Mouse (Mus musculus) skeletal muscle tissue, adult 2 months (tissue): ENCODE measurements around the gene Ralgps1.
"Not testable (repeated sequence)": the region's sequence is repeated elsewhere in the genome, so short reads cannot be mapped to it uniquely, and the experiment has no call there.

ENCODE experiments used
- DNase-seq: peaks from one replicate; pipeline ENCODE4 v3.0.0-alpha.2; 2012; ENCODE audit warnings: low read depth, low spot score

The Ralgps1 gene

DNA sequence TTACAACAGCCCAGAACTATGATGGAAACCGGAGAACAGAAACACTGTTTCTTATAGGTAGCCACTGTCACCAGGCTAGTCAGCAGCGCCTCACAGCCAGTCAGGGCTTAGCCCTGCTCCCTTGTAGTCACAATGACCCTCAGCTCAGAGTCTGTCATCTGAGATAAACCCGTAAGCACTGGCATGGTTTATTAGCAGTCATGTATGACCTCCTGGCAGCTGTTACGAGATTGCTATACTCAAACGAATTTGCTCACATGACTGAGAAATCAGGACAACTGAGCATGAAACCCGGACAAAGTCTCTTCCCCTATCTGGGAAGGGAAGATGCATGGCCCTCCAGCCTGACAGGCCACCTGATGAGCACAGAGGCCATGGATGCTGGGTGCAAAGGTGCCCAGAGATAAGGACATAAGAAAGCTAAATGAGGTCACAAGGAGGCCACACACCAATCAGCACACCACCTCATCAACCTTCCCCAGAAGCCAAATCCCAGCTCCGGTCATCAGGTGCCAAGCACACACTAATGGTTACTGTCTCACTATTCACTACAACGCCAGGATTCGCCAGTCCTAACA, 10.1 kb downstream of the Ralgps1 start:
- no peak for DNase-seq

DNA sequence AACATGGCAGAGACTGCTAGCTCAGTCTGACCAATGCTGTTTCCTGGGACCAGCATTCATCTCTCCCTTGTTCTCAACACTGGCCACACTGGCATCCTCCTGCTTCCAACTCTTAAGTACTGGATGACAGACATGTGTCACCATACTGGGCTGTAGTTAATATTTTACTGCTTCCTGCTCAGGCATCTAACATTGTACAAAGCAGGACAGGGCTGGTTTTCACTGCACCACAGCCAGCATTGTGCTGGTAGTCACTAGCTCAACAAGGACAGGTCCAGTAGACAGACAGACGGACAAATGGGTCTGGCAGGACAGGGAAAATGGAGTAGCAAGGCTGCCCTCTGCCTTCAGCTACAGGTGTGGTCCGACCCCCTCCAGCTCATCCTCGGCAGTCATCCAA, 10.7 kb downstream of the Ralgps1 start:
- no peak for DNase-seq

DNA sequence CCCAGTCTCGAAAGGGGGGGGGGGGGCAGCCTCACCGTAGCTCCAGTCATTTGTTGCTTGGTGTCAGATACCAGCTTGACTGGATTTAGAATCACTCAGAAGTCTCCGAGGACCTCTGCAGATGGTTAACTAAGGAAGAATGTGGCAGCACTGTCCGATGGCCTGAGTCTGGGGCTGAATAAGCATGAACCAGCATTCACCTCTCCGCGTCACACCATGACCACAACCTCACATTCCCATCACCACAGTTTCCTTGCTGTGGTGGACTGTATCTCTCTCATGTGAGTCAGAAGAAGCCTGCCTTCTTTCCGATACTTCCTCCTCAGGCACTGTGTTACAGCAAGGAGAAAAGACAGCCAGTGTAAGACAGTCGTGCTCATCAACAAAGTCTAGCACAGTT, 12.1 kb downstream of the Ralgps1 start:
- no peak for DNase-seq

DNA sequence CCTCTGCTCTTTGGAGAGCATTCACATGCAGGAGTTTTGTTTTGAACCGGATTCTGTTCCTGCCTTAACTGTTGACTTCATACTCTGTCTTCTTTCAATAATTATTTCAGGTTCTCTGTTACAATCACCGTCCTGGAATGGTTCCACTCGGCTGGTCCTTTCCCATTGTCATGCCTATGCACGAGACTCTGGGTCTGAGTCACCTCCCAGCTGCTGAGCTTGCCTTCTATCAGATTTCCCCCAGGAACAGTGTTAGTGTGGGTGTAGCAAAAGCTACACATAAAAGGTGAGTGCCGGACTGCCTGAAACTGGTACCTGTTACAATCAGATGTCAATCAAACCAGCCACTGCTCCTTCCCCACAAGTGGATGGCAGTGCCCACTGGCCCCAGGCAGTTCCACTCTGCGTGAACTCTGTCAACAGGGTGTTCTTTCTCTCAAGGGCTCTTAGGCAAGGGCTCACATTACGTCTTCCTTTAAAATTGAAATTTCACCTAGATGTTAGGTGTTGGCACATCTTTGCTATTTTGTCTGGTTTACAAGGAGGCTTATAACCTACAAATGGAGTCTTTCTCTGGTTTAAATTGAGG, 13.9 kb downstream of the Ralgps1 start:
- no peak for DNase-seq

DNA sequence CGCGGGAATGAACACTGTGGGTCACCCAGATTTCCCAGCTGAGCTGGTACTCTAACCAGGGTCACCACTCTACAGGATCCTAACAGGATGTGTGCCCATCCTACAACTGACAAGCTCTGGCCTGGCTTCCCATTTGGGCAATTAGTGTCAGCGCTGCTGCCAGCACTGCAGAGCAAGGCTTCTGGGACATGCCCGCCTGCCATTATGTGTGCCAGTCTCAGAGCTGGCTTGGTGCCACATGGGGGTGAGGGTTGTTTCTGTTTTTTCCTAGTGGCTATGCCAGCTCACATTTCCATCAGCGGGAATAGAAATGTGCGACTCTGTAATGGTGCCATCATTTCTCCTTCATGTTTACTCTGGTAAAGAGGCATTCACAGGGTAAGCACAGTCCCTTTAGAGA, 15.7 kb downstream of the Ralgps1 start:
- no peak for DNase-seq

DNA sequence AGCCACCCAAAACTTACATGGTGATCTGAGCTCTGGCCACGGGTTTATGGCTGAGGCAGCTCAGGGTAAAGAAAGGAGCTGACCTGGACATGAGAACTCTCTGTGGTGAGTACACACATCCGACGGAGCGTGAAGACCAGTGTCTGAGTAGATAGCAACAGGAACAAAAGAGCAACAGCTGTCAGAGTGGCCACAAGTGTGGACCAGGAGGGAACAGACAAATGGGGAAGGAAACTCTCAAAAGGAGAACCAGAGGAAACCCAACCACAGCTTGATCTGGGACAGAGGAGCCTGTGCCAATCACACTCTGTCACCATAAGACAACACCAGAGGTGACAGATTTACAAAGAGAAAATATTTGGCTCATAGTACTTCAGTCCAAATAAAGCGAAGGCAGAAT, 17.9 kb downstream of the Ralgps1 start:
- DNase-seq, result no peak

DNA sequence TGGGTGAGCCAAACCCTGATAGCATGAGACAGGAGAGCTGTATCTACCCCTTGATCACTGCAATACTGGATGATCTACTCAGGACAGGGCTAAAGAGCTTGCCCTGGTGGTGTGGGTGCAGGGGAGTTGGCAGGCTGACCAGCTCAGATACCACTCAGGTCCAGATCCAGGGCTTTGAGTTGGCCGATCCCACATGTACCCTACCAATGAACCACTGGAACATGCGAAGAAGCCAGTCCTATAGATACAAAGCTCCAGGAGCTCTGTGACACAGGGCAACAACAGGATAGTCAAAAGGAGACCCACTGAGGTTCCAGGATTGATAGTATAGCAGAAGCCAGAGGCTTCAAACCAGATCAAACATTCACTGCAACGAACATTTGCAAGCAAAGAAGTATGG, 19.8 kb downstream of the Ralgps1 start:
- no peak for DNase-seq

DNA sequence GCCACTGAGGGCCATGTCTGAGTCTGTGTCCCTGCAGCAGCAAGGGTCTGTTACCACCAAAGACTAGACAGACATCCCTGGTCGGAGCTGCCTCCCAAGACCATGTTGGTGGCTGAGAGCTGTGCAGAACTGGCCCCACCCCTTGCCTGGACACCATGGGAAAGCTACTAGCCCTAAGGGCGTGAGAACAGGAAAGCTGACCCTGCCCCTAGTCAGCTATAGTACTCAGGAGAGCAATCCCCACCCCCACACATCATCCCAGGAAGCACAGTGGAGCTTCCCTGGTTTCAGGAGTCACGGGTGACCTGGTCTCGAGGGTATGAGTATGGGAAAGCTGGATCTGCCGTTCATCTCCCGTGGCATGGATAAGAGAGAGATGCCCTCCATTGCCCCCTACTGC, 20.4 kb downstream of the Ralgps1 start:
- DNase-seq, result no peak

DNA sequence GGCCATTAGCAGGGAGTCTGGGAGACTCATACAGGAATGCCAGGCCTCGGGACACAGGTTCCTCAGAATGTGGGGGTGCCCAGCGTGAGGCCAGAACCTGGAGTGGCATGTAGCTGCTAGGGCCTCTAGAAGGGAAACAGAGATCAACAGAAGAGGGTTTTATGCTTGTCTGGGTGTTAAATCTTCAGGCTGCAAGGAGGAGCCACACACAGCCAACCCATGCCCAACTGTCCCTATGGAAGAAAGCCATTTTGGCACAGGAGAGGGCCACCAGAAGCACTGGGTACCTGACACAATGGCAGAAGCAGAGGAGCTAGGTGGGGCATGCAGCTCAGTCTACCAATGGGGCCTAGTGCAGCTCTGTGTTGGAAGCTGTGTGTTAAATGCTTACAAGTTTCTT, 21.7 kb downstream of the Ralgps1 start:
- no peak for DNase-seq

DNA sequence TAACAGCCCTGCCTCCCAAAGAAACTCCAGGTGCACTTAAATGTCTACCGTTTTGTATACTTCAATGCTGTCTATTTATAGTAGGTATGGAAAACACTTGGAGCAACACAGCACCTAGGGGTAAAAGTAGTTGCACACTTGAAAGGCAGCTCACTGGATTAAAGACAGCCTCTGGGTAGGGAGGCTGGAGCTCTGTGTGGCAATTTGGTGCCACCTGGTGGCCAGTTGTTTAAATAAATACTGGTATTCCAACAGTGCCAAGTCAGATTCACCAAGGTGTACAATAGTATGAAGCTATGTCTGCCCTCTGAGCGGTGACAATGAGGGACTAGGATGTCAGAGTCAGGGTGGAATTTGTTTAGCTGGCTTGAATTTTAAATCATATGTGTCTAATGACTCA, 22.2 kb downstream of the Ralgps1 start:
- peak; percentile 81 for DNase-seq

DNA sequence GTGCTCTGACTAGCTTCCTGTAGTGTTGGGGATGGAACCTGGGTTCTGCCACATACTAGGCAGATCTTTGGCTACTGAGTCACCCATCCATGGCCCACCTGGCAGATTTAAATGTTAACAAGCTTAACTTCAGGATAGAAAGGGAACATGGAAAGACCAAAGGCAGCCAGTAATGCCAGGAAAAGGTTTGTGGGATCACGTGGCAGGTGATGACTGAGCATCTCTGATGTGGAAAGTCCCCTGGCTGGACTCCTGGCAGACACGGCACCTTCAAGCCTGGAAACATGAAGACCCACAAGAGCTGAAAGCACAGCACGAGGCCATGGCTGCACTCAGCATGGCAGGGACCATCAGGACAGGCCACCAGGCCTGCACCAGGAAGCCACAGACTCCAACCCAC, 23.0 kb downstream of the Ralgps1 start:
- DNase-seq, result no peak

DNA sequence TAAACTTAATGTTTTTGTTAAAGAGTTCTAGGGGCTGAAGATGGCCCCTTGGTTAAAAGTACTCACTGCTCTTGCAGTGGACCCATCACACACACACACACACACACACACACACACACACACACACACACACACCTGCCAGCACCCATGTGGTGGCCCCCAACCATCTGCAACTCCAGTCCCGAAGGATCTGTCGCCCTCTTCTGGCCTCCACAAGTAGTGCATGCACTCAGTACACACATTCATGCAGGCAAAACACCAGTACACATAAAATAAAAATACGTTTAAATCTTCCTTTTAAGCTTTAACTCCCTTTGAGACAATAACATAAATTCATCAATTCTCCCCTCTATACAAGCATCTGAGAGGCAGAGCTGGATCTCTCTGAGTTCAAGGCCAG, 23.7 kb downstream of the Ralgps1 start:
- DNase-seq, result no peak

DNA sequence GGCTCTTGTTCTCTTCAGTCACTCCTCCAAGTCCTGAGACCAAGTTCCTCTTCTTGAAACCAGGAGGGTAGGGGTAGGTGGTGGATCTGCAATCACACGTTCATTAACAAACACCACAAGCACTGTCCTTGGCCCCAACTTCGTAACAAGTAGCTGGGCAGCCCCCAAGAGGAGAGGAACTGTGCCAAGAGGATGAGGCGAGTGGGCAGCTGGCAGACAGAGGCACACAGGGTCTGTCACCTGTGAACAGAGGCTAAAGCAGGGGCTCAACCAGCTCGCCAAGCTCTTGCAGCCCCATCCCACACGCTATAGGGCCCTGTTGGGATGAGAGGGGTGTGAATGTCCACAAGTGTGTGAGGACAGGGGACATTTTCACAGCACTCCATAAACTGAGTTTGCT, 24.5 kb downstream of the Ralgps1 start:
- DNase-seq, result no peak

DNA sequence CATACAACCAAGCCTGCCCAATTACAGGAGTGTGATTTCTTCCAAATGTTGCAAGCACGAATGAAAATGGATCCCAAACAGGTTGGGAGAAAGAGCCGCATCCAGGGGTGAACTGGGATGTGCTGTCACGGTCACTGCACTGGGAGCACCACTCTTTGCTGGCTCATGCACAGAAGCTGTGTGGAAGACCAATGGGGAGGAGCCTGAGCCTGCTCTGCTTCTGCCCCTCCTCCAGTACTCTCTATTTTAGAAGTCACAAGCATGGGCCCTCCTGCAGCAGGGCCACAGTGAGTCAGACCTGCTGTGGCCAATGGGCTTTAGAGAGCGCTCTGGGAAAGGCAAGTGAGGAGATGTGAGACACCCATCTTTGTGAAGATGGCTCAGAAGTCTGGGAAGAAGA, 25.3 kb downstream of the Ralgps1 start:
- DNase-seq, result no peak

DNA sequence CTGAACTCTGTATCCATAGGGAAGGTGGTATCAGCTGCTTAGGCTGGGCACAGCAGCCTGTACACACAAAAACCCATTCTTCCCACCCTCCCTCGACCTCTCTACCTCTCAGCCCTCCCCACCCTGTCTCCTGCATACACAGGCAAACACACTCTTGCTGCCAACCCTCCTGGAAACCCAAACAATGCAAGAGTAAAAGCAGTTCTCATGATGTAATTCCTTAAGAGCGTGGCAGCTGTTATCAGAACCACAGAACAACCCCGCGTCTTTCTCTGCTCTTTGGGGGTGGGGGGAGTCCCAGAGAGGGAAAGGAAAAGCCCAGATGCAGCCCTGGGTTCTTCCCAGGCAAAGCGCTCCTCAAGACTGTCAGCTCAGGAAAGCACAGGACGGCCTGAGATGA, 25.8 kb downstream of the Ralgps1 start:
- no peak for DNase-seq

DNA sequence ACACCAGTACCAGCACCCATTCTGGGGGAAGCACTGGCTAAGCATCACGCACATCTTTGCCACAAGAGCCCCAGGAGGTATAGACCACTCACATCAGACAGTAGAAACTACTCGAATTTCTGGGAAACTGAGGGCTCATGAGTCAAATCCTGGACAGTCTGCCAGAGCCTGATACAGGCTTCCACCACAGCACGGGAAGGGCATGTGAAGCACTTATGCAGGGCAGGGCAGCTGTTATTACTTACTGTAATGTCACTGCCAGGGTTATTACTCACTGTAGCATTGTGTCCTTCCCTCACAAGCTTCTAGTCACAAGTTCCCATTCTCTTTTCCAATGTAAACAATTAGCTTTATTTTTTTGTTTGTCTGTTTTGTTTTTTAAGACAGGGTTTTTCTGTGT, 27.9 kb downstream of the Ralgps1 start:
- DNase-seq, result no peak

DNA sequence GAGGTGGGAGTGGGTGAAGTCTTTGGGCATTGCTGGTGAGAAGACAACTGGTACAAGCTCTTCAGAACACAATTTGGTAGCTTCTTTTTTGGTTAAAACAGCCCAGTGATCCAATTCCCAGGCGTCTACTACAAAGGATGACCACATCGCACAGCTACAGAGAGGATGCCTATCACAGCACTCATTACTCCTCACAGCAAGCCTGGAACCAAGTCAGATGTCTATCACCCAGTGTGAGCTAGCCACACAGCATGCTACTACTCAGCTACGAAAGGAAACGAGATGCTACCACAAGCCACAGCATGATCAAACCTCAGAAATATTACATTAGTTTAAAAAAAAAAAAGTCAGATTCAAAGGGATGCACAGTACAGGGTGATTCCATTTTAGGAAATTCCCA, 29.1 kb downstream of the Ralgps1 start:
- DNase-seq, result no peak

DNA sequence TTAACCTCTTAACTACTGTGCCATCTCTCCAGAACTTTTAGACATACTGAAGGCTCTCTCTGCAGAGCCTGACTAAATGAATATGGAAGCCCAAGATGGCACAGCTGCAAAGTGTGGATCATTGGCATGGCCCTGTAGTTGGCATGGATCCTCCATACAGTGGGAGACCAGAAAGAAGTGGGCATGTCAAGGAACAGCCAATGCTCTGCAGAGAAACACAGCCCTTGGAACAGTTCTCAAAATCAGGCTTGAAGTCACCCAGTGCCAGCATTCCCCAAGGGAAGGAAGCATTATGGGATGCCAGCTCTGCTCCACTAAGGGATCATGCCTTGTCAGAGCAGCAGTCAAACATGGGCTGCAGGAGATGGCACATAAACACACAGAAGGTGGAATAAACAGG, 35.5 kb downstream of the Ralgps1 start:
- no peak for DNase-seq

DNA sequence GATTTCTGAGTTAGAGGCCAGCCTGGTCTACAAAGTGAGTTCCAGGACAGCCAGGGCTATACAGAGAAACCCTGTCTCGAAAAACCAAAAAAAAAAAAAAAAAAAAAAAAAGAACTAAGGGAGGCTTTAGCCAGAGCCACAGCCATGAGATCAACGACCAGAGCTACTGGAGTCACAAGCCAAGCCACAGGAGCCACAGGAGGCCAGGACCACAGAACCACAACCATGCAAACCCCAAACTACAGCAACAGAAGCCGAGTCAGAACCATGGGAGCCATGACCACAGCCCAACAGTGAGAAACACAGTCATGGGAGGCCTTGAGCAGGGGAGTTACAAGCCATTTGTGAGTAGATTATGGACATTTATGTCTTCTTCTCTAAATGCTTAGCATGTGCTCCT, 41.7 kb downstream of the Ralgps1 start:
- no peak for DNase-seq

DNA sequence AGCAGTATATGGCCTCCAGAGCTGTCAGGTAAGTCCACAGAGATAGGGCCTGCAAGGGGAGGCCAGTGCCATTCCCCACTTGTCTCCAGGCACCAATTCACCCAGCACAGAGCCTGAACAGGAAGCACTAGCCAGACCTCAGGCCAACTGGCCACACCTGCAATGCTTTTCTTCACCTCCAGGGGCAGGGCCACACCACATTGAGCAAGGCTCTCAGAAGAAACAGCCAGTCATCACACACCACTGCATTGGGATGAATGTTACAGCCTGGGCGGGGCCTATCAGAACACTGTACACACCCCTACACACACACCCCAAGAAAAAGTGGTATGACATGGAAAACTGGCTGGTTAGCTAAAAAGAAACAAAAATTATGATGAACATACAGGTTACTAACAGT, 42.3 kb downstream of the Ralgps1 start:
- no peak for DNase-seq

DNA sequence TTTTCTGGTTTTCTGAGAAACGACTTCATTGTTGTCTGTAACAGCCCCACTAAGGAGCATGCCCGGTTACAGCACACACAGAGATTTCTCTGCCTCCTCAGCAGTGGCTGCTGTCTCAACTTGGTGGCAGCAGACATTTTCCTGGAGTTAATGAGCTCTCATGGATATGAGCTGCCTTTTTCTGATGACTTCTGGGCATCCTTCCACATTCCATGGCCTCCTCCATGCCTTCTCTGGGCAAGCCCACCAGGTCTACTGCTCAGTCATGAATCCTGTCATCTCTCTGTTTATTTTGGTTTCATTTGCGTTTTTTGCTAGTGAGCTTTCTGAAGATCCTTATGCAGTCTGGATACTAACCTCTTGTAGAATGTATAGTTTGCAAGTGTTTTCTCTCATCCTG, 45.9 kb downstream of the Ralgps1 start:
- no peak for DNase-seq

DNA sequence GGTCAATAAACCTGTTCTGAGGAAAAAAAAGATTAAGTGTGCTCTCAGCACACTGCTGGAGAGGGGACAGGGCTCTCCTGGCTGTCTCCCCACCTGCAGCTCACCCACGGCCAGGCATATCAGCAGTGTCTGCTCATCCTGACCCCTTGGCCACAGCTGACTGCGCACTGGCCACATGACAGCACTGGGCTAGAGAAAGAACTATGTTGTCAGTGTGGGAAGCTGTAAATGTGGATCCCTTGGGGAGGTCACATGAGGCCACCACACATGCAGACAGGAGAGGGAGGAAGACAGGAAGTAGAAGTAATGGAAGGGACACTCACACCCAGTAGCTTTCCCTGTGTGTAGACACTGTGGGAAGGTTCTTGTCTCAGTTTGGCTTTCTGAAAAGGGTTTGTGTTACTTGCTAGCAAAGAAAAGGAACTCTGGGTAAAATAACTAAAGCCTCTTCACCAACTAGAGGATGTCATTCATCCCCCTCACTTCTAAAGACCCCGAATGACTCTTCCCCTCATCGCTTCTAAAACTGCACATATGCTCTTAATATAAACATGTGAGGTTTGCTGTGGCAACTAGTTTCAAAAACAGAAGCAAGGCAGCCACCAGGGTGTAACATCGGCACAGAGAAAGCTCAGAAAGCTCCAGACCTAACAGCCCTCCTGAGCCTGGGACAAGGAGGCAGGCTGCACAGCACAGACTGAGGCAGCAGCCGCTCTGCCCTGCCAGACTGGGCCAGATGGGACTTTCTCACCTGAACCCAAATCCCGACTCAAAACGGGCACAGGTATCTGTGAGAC, 47.3 kb downstream of the Ralgps1 start:
- DNase-seq, result peak; percentile 79

DNA sequence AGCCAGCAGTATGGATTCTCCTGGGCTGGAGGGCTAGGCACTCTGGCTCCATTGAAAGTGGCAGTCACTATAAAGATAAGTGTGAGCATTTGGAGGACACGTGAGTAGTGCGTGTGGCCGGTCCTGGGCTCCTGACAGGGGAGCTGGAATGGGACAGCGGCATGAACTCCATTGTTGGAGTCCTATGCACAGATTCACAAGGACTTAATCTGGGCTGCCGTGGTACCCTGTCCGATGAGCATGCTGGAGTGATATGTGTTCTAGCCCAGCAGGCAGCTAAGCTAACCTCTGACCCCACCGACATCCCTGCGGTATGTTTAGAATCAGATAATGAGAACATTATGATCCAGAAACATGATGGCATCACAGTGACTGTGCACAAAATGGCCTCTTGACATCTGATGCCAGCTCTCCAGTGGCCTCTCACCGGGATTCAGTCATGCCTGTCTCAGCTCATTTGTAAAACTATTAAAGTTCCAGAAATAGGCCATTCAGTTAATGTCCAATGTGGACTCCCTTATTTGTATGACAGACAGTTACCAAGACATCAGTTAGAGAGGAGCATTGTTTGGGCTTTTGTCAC, 48.2 kb downstream of the Ralgps1 start:
- not testable (repeated sequence) for DNase-seq
